Mouse (Mus musculus) thymus, postnatal 10 days (tissue): ENCODE data around the gene Ckb.

Experiments
- DNase-seq, 2 experiments: peaks; one replicate each; pipeline ENCODE4 v3.0.0; 2021; ENCODE audit warnings: low spot score in 2 of 2

The Ckb gene

GRCm38 (mm10) chr12:111692899-111693298, 20.8 kb upstream of the Ckb start:
- DNase-seq = no peak

- DNase-seq = peak; percentile 57 to 63
These were observed 19.3 kb upstream of the Ckb start for GRCm38 (mm10) chr12:111691346-111691872.

- DNase-seq = no peak
These were observed 17.3 kb upstream of the Ckb start for GRCm38 (mm10) chr12:111689426-111689825.

GRCm38 (mm10) chr12:111688069-111688428, 15.9 kb upstream of the Ckb start:
- no peak for DNase-seq

- DNase-seq = no peak
These were observed 15.4 kb upstream of the Ckb start for GRCm38 (mm10) chr12:111687350-111688068.

- DNase-seq = no peak
These were observed 14.3 kb upstream of the Ckb start for GRCm38 (mm10) chr12:111686390-111686789.

- DNase-seq = no peak
These were observed 10.7 kb upstream of the Ckb start for GRCm38 (mm10) chr12:111682806-111683205.

GRCm38 (mm10) chr12:111682003-111682402, 9.9 kb upstream of the Ckb start:
- DNase-seq = no peak

- DNase-seq = no peak
These were observed 9.2 kb upstream of the Ckb start for GRCm38 (mm10) chr12:111681305-111681704.

- DNase-seq = no peak
These were observed 8.5 kb upstream of the Ckb start for GRCm38 (mm10) chr12:111680661-111681060.

GRCm38 (mm10) chr12:111678997-111679396, 6.9 kb upstream of the Ckb start:
- DNase-seq = no peak

GRCm38 (mm10) chr12:111678670-111678933, 6.5 kb upstream of the Ckb start:
- no peak for DNase-seq

GRCm38 (mm10) chr12:111677882-111678669, 5.9 kb upstream of the Ckb start, which contains the start of gene Trmt61a:
Gene Trmt61a, plus strand, starts transcription at chr12:111678105.
- peak; percentile 80 to 90 for DNase-seq

GRCm38 (mm10) chr12:111677421-111677820, 5.3 kb upstream of the Ckb start:
- no peak for DNase-seq

- DNase-seq = no peak
These were observed 3.9 kb upstream of the Ckb start for GRCm38 (mm10) chr12:111675797-111676580.

GRCm38 (mm10) chr12:111674850-111675486, 2.8 kb upstream of the Ckb start:
- DNase-seq = no peak

- no peak for DNase-seq
These were observed 443 bp upstream of the Ckb start for GRCm38 (mm10) chr12:111672581-111672980.

GRCm38 (mm10) chr12:111671431-111671902, 671 bp downstream of the Ckb start:
- DNase-seq = peak in 1 of 2 experiments; percentile 62

GRCm38 (mm10) chr12:111670976-111671375, 1.2 kb downstream of the Ckb start:
- DNase-seq = no peak

- DNase-seq = no peak
These were observed 1.7 kb downstream of the Ckb start for GRCm38 (mm10) chr12:111670371-111670971.

GRCm38 (mm10) chr12:111669961-111670360, 2.2 kb downstream of the Ckb start:
- no peak for DNase-seq
